In the genomic region with DNA sequence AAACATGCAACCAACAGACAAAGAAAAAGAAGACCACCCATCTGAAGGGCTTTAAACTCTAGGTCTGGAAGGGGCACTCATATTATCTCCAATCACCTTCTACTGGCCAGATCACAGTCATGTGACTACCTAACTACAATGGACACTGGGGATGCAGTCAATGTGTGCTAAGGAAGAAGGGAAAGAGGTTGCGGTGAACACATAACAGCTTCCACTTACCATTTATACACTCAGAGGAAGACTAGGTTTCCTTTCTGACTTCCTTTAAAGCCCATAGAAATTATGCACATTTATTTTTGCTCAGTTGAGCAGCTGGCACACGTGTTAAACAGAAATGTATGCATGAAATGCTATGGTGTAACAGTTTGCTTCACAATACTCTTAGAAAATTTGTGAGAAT, we compare ENCODE assay signal across 18 mouse cellular contexts. TPM values are rescaled to one million over a fixed set of nuclear protein-coding genes. Genes with fewer than 3 reads are reported as not detected.
"Had no signal": no experiment of that assay in that cellular context is flagged by ENCODE, and none has a peak within 500 bp of the region (broad histone marks: within the 10 kb centered on the region; RNA-seq: fewer than 3 reads in every experiment).

No protein-coding gene starts in this region.

- ATAC-seq: hindbrain, embryonic 16.5 days; inflammation-experienced regulatory T-cells, adult 6 months; intestine, embryonic 15.5 days; intestine, postnatal 0 days; liver, embryonic 12.5 days had no signal

- DNase-seq: gastrocnemius, adult 2 months; gastrocnemius, postnatal 10 days; gastrocnemius, postnatal 25 days; heart, adult 18-20 months; heart, postnatal 10 days; kidney, adult 18-20 months; kidney, adult 9 months; kidney, postnatal 14 days; kidney, postnatal 36 days; layer of hippocampus, adult 9-11 months; layer of hippocampus, postnatal 36 days; left cerebral cortex, postnatal 4 days had no signal

RNA-seq across cellular contexts. Expression of gene Ism1, which starts 5.6 kb away (rescaled TPM):
- total RNA-seq: liver, adult 2 months had no signal
